Mouse (Mus musculus) intestine, embryonic 16.5 days (tissue): ENCODE results near the gene Gtpbp4. TPM values are rescaled to one million over a fixed set of nuclear protein-coding genes. Genes with fewer than 3 reads are reported as not detected.

Source experiments
- microRNA-seq: library from miRNA; unstranded; fragments of <30 nt; microRNA quantifications from one replicate; pipeline ENCODE4, GENCODE M21; 2016
- polyA plus RNA-seq: library from polyadenylated mRNA; unstranded; fragments of >200 nt; fragmentation: Nextera tagmentation; extraction: Ambion mirVana; gene quantifications from 2 replicates; pipeline ENCODE4 v1.2.1, GENCODE M21; 2015

Gtpbp4 gene
- polyA plus RNA-seq, 1 experiment from 2014 or later, result 72.4 TPM

Small RNA genes within 50 kb of the gene (microRNA-seq; reads per million reads assigned to microRNA genes)
- not detected for gene Gm22750

Other genes with a start within 250 kb of the Gtpbp4 start
- 13.3 and 13.6 TPM in 2 replicates for gene Wdr37, start 124.2 kb downstream of the Gtpbp4 start, polyA plus RNA-seq
- gene Idi1, start 110.6 kb downstream of the Gtpbp4 start, polyA plus RNA-seq, result 128 and 130 TPM in 2 replicates
- gene Gm9745, start 47.9 kb downstream of the Gtpbp4 start, polyA plus RNA-seq, result not detected in 2 replicates
- gene Idi2, start 43.2 kb downstream of the Gtpbp4 start, polyA plus RNA-seq, result not detected in 2 replicates
- 32.1 and 36.6 TPM in 2 replicates for gene Larp4b, start 97.8 kb upstream of the Gtpbp4 start, polyA plus RNA-seq